In genomic region chr4:149060621-149061431, GRCm38 (mm10) we compare ENCODE assay signal across 14 mouse cellular contexts. TPM values are rescaled to one million over a fixed set of nuclear protein-coding genes. Genes with fewer than 3 reads are reported as not detected.
DNase-seq lines count a peak whose midpoint lies in the region; ATAC-seq and TF ChIP-seq lines count a peak whose summit lies in the region.
"Had no signal": no experiment of that assay in that cellular context is flagged by ENCODE, and none has a peak within 500 bp of the region (broad histone marks: within the 10 kb centered on the region; RNA-seq: fewer than 3 reads in every experiment).

No protein-coding gene starts in this region.

- ATAC-seq in forebrain, postnatal 0 days: peak; percentile 38; the same call in 1 of the 2 replicates
- no peak for ATAC-seq in hindbrain, embryonic 14.5 days (ENCODE audit: low FRiP score)
- ATAC-seq in hindbrain, embryonic 11.5 days (ENCODE audit: low FRiP score): no peak
- no peak; the same call in 1 of the 2 replicates for ATAC-seq in midbrain, embryonic 14.5 days (ENCODE audit: low FRiP score, low TSS enrichment)
- ATAC-seq in midbrain, embryonic 15.5 days (replicated peaks): no peak
- no peak for ATAC-seq in midbrain, postnatal 0 days (ENCODE audit: low FRiP score)
- ATAC-seq: CD4-positive, CD25-positive, alpha-beta regulatory T cell, adult 4 months had no signal

- H3K4me2 ChIP-seq in forebrain, postnatal 0 days (ENCODE audit: low read depth): no peak overlapping the region
- no peak overlapping the region; the same call in 1 of the 2 replicates for H3K4me2 ChIP-seq in hindbrain, embryonic 14.5 days (replicated peaks)
- no peak overlapping the region for H3K4me2 ChIP-seq in hindbrain, embryonic 11.5 days (replicated peaks; ENCODE audit: low read depth, low read length)
- no peak overlapping the region for H3K4me2 ChIP-seq in midbrain, embryonic 14.5 days (ENCODE audit: low read length)
- H3K4me2 ChIP-seq in midbrain, embryonic 15.5 days: no peak overlapping the region
- no peak overlapping the region for H3K4me2 ChIP-seq in midbrain, postnatal 0 days (ENCODE audit: low read depth, low read length, poor library complexity, severe bottlenecking)

- no peak overlapping the region for H3K9ac ChIP-seq in forebrain, postnatal 0 days
- H3K9ac ChIP-seq in hindbrain, embryonic 14.5 days: no peak overlapping the region
- H3K9ac ChIP-seq in hindbrain, embryonic 11.5 days (ENCODE audit: low read depth, low read length): no peak overlapping the region
- no peak overlapping the region for H3K9ac ChIP-seq in midbrain, embryonic 14.5 days (replicated peaks; ENCODE audit: low read length)
- H3K9ac ChIP-seq in midbrain, embryonic 15.5 days: no peak overlapping the region
- H3K9ac ChIP-seq in midbrain, postnatal 0 days (replicated peaks; ENCODE audit: low read length, poor library complexity, severe bottlenecking): no peak overlapping the region

- no peaks in the 10 kb centered on the region for H3K27me3 ChIP-seq in forebrain, postnatal 0 days (ENCODE audit: insufficient read depth, low read length)
- no peaks in the 10 kb centered on the region for H3K27me3 ChIP-seq in forebrain, embryonic 10.5 days (ENCODE audit: poor library complexity, severe bottlenecking)
- no peaks in the 10 kb centered on the region for H3K27me3 ChIP-seq in hindbrain, embryonic 14.5 days (ENCODE audit: control insufficient read depth, insufficient read depth, low read length)
- H3K27me3 ChIP-seq in hindbrain, embryonic 11.5 days (ENCODE audit: control insufficient read depth, insufficient read depth, low read length): no peaks in the 10 kb centered on the region
- H3K27me3 ChIP-seq in midbrain, embryonic 14.5 days (ENCODE audit: control insufficient read depth, insufficient read depth, low read length): no peaks in the 10 kb centered on the region
- H3K27me3 ChIP-seq in midbrain, embryonic 15.5 days (replicated peaks): no peaks in the 10 kb centered on the region
- no peaks in the 10 kb centered on the region for H3K27me3 ChIP-seq in midbrain, postnatal 0 days (ENCODE audit: insufficient read depth, low read length)

- TF ChIP-seq CTCF in forebrain, postnatal 0 days (IDR thresholded peaks at IDR 0.05; ENCODE audit: low read depth): peak; percentile 54
- TF ChIP-seq CTCF in midbrain, postnatal 0 days (IDR thresholded peaks at IDR 0.05): peak; percentile 55

- no peaks in the 10 kb centered on the region for H3K9me3 ChIP-seq in forebrain, postnatal 0 days (ENCODE audit: low read length)
- no peaks in the 10 kb centered on the region for H3K9me3 ChIP-seq in forebrain, embryonic 10.5 days
- H3K9me3 ChIP-seq in hindbrain, embryonic 14.5 days (ENCODE audit: control insufficient read depth, low read length): no peaks in the 10 kb centered on the region
- no peaks in the 10 kb centered on the region for H3K9me3 ChIP-seq in hindbrain, embryonic 11.5 days (ENCODE audit: control insufficient read depth, low read length)
- H3K9me3 ChIP-seq in midbrain, embryonic 14.5 days (ENCODE audit: control insufficient read depth, low read length): no peaks in the 10 kb centered on the region
- H3K9me3 ChIP-seq in midbrain, embryonic 15.5 days: no peaks in the 10 kb centered on the region
- H3K9me3 ChIP-seq in midbrain, postnatal 0 days (ENCODE audit: low read length): no peaks in the 10 kb centered on the region

- H3K27ac ChIP-seq in forebrain, postnatal 0 days (ENCODE audit: low read depth, low read length): no peak overlapping the region
- no peak overlapping the region for H3K27ac ChIP-seq in forebrain, embryonic 10.5 days
- no peak overlapping the region; the same call in 1 of the 2 replicates for H3K27ac ChIP-seq in hindbrain, embryonic 14.5 days
- H3K27ac ChIP-seq in hindbrain, embryonic 11.5 days (ENCODE audit: low read depth, low read length): no peak overlapping the region
- H3K27ac ChIP-seq in midbrain, embryonic 14.5 days (replicated peaks; ENCODE audit: low read depth, low read length): no peak overlapping the region
- no peak overlapping the region for H3K27ac ChIP-seq in midbrain, embryonic 15.5 days
- H3K27ac ChIP-seq in midbrain, postnatal 0 days (ENCODE audit: low read depth, low read length): no peak overlapping the region

- no peaks in the 10 kb centered on the region for H3K36me3 ChIP-seq in forebrain, postnatal 0 days (ENCODE audit: insufficient read depth)
- 0 out of 2 replicates have a peak, but pooled peaks cover 2% of the 10 kb centered on the region for H3K36me3 ChIP-seq in forebrain, embryonic 10.5 days (replicated peaks)
- no peaks in the 10 kb centered on the region for H3K36me3 ChIP-seq in hindbrain, embryonic 14.5 days (replicated peaks; ENCODE audit: control insufficient read depth, insufficient read depth)
- H3K36me3 ChIP-seq in hindbrain, embryonic 11.5 days (ENCODE audit: control insufficient read depth, insufficient read depth, low read length): no peaks in the 10 kb centered on the region
- 0 out of 2 replicates have a peak, but pooled peaks cover 3% of the 10 kb centered on the region for H3K36me3 ChIP-seq in midbrain, embryonic 14.5 days (ENCODE audit: control insufficient read depth, insufficient read depth, low read length)
- H3K36me3 ChIP-seq in midbrain, embryonic 15.5 days (replicated peaks): no peaks in the 10 kb centered on the region
- no peaks in the 10 kb centered on the region for H3K36me3 ChIP-seq in midbrain, postnatal 0 days (ENCODE audit: insufficient read depth, low read length)

- WGBS in forebrain, postnatal 0 days: 43% methylated on average over 14 of the region's 14 CpGs
- WGBS in forebrain, embryonic 10.5 days: 42% methylated on average over 14 of the region's 14 CpGs
- 26% methylated on average over 14 of the region's 14 CpGs for WGBS in hindbrain, embryonic 14.5 days
- 36% methylated on average over 14 of the region's 14 CpGs for WGBS in hindbrain, embryonic 11.5 days
- 33% methylated on average over 14 of the region's 14 CpGs for WGBS in midbrain, embryonic 14.5 days
- 35% methylated on average over 14 of the region's 14 CpGs for WGBS in midbrain, embryonic 15.5 days
- 32% methylated on average over 14 of the region's 14 CpGs for WGBS in midbrain, postnatal 0 days

- 0 out of 2 replicates have a peak, but pooled peaks cover 2% of the 10 kb centered on the region for H3K4me1 ChIP-seq in forebrain, postnatal 0 days (ENCODE audit: insufficient read depth)
- H3K4me1 ChIP-seq in forebrain, embryonic 10.5 days: peaks cover 76% of the 10 kb centered on the region
- peaks cover 45% of the 10 kb centered on the region for H3K4me1 ChIP-seq in hindbrain, embryonic 14.5 days (replicated peaks; ENCODE audit: control insufficient read depth, insufficient read depth, low read length)
- peaks cover 10% of the 10 kb centered on the region; the same call in 1 of the 2 replicates for H3K4me1 ChIP-seq in hindbrain, embryonic 11.5 days (replicated peaks; ENCODE audit: control insufficient read depth, insufficient read depth, low read length)
- H3K4me1 ChIP-seq in midbrain, embryonic 14.5 days (ENCODE audit: control insufficient read depth, insufficient read depth, low read length): peaks cover 39% of the 10 kb centered on the region
- peaks cover 30% of the 10 kb centered on the region for H3K4me1 ChIP-seq in midbrain, embryonic 15.5 days
- H3K4me1 ChIP-seq in midbrain, postnatal 0 days (ENCODE audit: insufficient read depth, low read length): no peaks in the 10 kb centered on the region; the same call in 1 of the 2 replicates

- DNase-seq in forebrain, postnatal 0 days: peak; percentile 42
- no peak for DNase-seq in forebrain, embryonic 10.5 days (ENCODE audit: extremely low spot score, low spot score)
- DNase-seq in hindbrain, embryonic 14.5 days (ENCODE audit: low spot score): peak; percentile 58
- no peak for DNase-seq in hindbrain, embryonic 11.5 days (ENCODE audit: low spot score)
- peak; percentile 64 for DNase-seq in midbrain, embryonic 14.5 days
- DNase-seq in midbrain, postnatal 0 days (ENCODE audit: low spot score): no peak
- DNase-seq in spleen, adult 12 weeks (ENCODE audit: low spot score): no peak
- DNase-seq: adrenal gland, postnatal 14 days; lung, postnatal 4 days; thymus, postnatal 36 days had no signal

- H3K4me3 ChIP-seq in forebrain, postnatal 0 days (ENCODE audit: low read depth, low read length): no peak overlapping the region
- H3K4me3 ChIP-seq in forebrain, embryonic 10.5 days: no peak overlapping the region
- no peak overlapping the region for H3K4me3 ChIP-seq in hindbrain, embryonic 14.5 days (replicated peaks; ENCODE audit: low read length)
- H3K4me3 ChIP-seq in hindbrain, embryonic 11.5 days (ENCODE audit: low read depth, low read length): no peak overlapping the region
- no peak overlapping the region for H3K4me3 ChIP-seq in midbrain, embryonic 14.5 days (replicated peaks; ENCODE audit: low read depth, low read length)
- H3K4me3 ChIP-seq in midbrain, embryonic 15.5 days: no peak overlapping the region
- H3K4me3 ChIP-seq in midbrain, postnatal 0 days (ENCODE audit: low read depth, low read length): no peak overlapping the region
- H3K4me3 ChIP-seq: erythroblast, embryonic 14.5 days; myocyte had no signal

RNA-seq across cellular contexts. Expression of gene Pex14, which starts 38.9 kb away (rescaled TPM):
- total RNA-seq in forebrain, postnatal 0 days (2014; rRNA removed): 61.3 and 66.5 TPM in 2 replicates
- 64.8 and 66.6 TPM in 2 replicates for polyA plus RNA-seq in forebrain, postnatal 0 days (2015; fragmentation: Nextera tagmentation; extraction: Ambion mirVana)
- polyA plus RNA-seq in forebrain, embryonic 10.5 days (2016; fragmentation: Nextera tagmentation; extraction: Ambion mirVana): 54.4 and 58.9 TPM in 2 replicates
- polyA plus RNA-seq in hindbrain, embryonic 14.5 days (2014; fragmentation: Nextera tagmentation; extraction: Ambion mirVana): 46.7 and 47.0 TPM in 2 replicates
- 29.9 and 33.5 TPM in 2 replicates for polyA plus RNA-seq in hindbrain, embryonic 11.5 days (2014; fragmentation: Nextera tagmentation; extraction: Ambion mirVana)
- 46.0 and 47.3 TPM in 2 replicates for polyA plus RNA-seq in midbrain, embryonic 14.5 days (2014; fragmentation: Nextera tagmentation; extraction: Ambion mirVana)
- 58.1 and 60.2 TPM in 2 replicates for polyA plus RNA-seq in midbrain, embryonic 15.5 days (2015; fragmentation: Nextera tagmentation; extraction: Ambion mirVana)
- 74.0 and 75.5 TPM in 2 replicates for total RNA-seq in midbrain, postnatal 0 days (2014; rRNA removed)
- polyA plus RNA-seq in midbrain, postnatal 0 days (2015; fragmentation: Nextera tagmentation; extraction: Ambion mirVana): 62.5 and 67.2 TPM in 2 replicates

RNA-seq across cellular contexts. Expression of gene Dffa, which starts 43.1 kb away (rescaled TPM):
- total RNA-seq in forebrain, postnatal 0 days (2014; rRNA removed): 18.0 and 20.2 TPM in 2 replicates
- 22.3 and 24.3 TPM in 2 replicates for polyA plus RNA-seq in forebrain, postnatal 0 days (2015; fragmentation: Nextera tagmentation; extraction: Ambion mirVana)
- polyA plus RNA-seq in forebrain, embryonic 10.5 days (2016; fragmentation: Nextera tagmentation; extraction: Ambion mirVana): 30.5 and 33.4 TPM in 2 replicates
- polyA plus RNA-seq in hindbrain, embryonic 14.5 days (2014; fragmentation: Nextera tagmentation; extraction: Ambion mirVana): 20.1 and 20.8 TPM in 2 replicates
- 29.0 and 30.9 TPM in 2 replicates for polyA plus RNA-seq in hindbrain, embryonic 11.5 days (2014; fragmentation: Nextera tagmentation; extraction: Ambion mirVana)
- 16.2 and 17.7 TPM in 2 replicates for polyA plus RNA-seq in midbrain, embryonic 14.5 days (2014; fragmentation: Nextera tagmentation; extraction: Ambion mirVana)
- polyA plus RNA-seq in midbrain, embryonic 15.5 days (2015; fragmentation: Nextera tagmentation; extraction: Ambion mirVana): 24.2 and 24.7 TPM in 2 replicates
- total RNA-seq in midbrain, postnatal 0 days (2014; rRNA removed): 10.5 and 14.6 TPM in 2 replicates
- 21.6 and 23.3 TPM in 2 replicates for polyA plus RNA-seq in midbrain, postnatal 0 days (2015; fragmentation: Nextera tagmentation; extraction: Ambion mirVana)

Comparison
In these comparisons a context has a peak if more than half of its experiments do, and no peak if none do; other contexts are left out.
1. DNase-seq: peak in forebrain, postnatal 0 days (single experiment), hindbrain, embryonic 14.5 days (single experiment) and midbrain, embryonic 14.5 days (single experiment); none in forebrain, embryonic 10.5 days (single experiment), hindbrain, embryonic 11.5 days (single experiment), midbrain, postnatal 0 days (single experiment) and spleen, adult 12 weeks (single experiment).